Mouse (Mus musculus): Measurements from ENCODE around the gene 1700012B07Rik.

Gene 1700012B07Rik

DNA sequence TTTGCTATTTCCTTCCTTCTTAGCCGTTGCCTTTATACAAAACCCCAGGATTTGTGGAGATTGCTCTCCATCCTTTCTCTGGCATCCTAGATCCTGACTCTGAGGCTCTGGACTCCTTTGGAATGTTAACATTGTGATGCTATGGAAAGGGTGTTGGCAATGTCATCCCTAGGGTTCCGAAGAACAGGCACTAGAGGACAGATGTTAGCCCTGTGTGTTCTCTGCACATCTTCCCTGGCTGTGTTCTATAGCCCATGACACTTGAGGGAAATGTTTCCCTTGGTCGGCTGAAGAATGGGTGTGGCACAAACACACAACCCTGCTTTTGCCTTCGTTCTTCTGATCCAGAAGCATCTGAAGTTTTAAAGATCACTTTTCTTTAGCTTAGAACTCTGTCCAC is at the start of gene 1700012B07Rik:
Gene 1700012B07Rik, minus strand, starts transcription at position 101 of the 400 bp plus-strand sequence.
- no peak for DNase-seq (ENCODE audit: low read depth, low spot score)

DNA sequence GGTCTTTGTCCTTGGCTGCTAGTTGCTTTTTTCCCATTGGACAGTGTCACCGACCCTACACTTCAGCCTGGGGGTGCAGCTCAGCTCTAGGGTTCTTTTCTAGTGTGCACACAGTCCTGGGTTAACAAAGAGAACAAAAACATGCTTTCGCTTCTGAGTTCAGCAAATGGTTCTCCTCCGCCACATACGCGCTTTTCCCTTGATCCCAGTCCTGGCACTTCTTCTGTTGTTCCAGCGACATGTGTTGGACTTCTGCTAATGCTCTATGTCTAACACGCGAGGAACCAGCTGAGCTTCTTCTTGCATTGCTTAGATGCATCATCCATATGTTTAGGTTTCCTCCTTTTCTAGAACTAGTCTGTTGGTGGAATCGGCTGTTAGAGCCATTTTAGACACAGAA is 48.9 kb upstream of the 1700012B07Rik start:
- no peak for DNase-seq (ENCODE audit: low read depth, low spot score)

DNA sequence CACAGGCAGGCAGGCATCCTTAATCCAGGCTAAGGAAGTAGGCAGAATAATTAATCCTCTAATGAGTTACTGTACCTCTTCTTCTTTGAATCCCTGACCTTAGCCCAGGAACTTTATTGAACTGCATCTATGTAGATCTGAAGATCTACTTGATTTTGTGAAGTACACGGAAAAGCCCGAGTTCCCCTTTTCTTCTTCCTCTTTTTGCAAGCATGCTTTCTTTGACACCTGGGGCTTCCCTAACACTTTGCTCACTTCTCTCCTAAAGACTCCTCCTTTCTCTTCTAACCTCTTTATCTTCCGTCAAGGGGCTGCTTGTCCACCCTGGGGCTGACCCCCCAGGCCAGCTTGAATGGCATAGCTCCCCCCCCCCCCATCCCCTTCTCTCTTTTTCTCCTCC is 48.0 kb upstream of the 1700012B07Rik start:
- DNase-seq (ENCODE audit: low read depth, low spot score), result no peak

DNA sequence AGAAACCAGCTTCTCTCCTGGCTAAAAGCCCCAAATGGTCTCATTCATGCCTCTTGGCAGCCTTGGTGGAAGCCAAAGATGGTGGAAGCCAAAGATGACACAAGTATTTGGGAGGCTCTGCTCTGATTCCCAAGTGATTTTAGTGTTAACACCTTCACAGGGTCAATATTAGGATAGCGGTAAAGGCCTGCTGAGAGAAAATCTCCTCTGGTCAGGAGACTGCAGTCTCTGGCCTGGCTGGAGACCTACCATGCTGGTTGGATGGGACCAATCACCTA is 47.6 kb upstream of the 1700012B07Rik start:
- DNase-seq (ENCODE audit: low read depth, low spot score), result no peak

DNA sequence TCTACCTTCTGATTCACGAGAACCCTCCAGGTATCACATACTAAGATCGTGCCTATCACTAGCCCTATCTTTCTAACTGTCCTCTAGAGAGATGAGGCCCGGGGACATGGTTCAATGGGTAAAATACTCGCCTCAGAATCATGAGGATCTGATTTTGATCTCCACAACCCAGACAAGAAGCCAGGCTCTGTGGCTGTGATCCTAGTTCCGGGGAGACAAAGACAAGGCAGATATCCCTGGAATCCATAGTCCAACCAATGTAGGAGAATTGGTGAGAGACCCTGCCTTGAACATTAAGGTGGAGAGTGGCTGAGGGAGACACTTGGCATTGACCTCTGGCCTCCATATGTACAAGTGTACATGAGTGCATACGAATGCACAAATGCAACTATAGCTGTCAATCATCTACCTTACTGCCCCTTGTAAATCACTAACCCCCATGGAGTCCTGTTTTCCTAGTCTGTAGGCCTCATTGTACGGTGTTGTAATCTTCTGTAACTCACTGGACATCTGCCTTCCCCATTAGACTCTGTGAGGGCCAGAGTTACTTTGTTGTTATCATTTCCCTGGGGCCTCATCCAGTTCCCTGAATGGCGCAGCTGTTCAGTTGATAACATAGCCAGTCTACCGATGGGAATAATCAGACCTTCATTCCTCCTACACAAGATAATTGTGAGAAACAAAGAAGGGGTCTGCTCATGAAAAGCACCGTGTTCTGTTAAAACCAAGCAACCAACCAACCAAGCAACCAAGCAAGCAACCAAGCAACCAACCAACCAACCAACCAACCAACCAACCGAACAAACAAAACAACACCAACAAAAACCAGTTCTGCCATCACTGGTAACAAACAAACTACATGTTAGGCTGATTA is 47.0 kb upstream of the 1700012B07Rik start:
- no peak for DNase-seq (ENCODE audit: low read depth, low spot score)

DNA sequence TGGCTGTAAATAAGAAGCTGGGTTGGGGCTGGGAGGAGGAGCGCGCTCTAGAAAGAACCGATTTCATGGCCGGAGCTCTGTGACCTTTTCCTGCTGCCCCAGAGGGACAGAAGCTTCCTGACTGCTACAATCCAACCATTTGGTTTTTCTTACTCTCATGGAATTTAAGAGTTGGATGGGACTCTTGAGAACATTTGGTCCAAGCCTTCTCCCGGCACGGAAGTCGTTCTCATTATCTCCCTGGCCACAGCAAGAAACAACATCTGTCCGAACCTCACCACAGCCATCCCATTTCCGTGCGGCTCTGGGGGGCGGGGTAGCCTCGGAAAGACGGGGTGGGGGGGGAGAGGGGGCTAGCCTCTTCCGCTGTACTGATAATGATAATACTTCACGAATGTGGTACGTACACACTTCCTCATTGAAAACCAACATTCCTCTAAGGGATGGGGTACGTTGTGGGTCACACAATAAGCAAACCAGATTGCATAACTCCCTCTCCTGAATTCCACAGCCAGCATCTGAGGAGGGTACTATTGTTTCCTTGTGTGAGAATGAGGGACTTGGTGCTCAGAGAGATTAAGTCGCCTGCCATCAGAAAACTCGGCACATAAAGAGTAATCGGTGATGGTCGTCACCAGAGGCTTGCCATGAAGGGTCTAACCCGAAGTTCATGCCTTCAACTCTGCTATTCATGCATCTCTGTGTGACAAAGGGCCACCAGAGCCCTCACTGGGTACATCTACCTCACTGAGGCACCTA is 46.2 kb upstream of the 1700012B07Rik start:
- DNase-seq (ENCODE audit: low read depth, low spot score), result no peak

DNA sequence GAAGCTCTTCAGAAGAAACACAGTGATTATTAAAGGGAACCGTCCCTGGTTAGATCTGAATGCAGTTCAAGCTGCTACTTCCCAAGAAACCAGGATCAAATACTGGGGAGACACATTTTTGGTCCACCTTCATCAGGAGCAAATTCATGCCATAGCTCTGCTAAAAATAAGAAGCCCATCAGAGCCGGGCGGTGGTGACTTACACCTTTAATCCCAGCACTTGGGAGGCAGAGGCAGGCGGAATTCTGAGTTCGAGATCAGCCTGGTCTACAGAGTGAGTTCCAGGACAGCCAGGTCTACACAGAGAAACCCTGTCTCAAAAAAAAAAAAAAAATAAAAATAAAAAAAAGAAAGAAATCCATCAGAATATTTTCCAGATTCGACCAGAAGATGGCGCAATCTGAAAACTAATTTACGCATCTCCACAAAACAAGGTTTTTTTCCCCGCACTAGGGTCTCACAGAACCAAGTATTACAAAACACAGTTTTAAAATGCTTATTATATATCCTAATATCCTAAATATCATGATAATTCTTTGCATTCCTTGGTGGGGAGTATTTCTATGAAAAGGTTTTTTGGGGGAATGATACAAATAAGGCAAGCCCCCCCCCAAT is 45.4 kb upstream of the 1700012B07Rik start:
- DNase-seq (ENCODE audit: low read depth, low spot score), result no peak

DNA sequence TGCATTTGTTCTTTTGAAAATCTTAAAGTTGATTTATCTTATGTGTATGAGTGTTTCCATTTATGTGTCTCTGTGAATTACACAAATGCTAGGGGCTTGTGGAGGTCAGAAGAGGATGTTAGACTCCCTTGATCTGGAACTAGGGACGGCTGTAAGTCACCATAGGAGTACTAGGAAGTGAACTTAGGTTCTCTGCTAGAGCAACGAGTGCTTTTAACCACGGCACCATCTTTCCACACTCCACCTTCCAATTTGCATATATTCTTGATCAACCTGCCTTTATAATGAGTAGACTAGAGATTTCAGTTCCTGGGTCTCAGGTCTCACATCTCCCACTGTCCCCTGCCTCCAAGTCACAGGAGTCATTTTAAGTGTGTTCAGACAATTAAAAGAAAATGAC is 44.8 kb upstream of the 1700012B07Rik start:
- DNase-seq (ENCODE audit: low read depth, low spot score), result no peak

DNA sequence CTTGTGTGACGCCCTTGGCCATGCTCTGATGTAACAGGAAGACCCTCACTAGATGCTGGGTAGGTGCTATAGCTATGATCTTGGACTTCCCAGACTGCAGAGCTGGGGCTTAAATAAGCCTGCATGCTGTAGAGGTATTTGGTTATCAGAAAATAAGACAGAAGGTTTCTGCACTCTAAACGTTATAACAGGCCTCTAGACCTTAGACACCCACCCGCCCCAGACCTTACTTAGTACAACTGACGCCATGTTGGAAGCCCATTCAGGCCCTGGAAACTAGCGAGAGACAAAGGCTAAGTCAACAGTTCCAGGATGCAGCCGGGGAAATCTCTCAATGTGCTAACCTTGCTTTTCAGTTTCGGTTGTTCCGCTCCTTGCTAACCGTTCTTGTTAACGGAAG is 44.2 kb upstream of the 1700012B07Rik start:
- DNase-seq (ENCODE audit: low read depth, low spot score), result no peak

DNA sequence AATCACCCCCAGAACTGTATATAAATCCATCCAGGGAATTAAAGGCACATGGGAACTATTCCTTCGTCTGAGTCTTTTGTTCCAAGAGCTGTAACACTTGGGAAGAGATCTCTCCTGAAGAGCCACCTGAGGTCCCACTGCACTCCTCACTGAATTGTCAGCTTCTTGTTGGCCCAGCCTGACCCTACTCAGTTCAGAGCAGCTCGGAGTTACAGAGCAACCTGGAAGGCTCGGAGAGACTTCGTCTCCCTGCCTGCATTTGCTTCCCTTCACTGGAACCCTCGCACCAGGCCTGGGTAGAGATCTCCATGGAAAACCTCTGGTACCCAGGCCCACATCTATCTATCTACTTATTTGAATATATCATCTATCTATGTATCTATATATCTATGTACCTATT is 40.0 kb upstream of the 1700012B07Rik start:
- DNase-seq (ENCODE audit: low read depth, low spot score), result no peak

DNA sequence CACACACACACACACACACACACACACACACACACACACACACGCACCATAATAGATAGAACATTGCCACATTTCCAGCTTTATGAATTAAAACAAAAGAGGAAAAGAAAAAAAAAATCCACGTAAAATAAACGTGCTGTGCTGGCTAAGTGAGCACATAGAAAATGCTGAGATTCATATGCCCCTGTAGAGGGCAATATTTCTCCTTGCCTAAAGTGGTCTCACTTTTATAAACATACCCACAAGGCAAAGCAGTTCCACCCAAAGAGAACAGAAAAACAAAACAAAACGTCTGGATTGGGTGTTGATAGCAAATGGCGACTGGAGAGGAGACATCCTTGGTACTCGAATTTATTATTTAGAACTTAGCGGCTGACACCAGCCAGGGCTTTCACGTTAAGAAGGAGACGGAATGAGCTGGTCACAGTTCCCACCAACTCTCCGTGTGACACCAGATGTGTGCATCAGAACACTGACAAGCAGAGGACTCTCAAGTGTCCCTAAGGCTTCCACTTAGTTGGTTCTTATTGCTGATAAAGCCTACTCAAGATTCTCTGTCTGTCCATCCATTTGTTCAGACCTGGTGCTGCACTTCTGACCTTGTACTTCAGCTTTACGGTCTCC is 38.8 kb upstream of the 1700012B07Rik start:
- DNase-seq (ENCODE audit: low read depth, low spot score), result no peak

DNA sequence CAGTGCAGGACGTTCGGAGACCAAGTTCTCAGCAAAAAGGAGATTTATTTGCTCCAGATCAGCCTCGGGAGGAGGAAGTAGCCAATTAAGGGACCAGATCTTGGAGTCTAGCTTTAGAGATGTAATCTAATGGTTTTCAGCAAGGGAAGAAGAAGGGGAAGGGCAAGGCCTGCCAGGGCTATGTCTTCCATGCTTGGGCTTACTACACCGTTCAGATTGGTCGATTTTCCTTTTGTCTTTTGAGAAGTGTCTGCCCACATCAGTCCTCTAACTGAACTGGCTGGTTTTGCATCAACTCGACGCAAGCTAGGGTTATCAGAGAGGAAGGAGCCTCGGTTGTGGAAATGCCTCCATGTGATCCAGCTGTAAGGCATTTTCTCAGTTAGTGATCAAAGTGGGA is 37.7 kb upstream of the 1700012B07Rik start:
- DNase-seq (ENCODE audit: low read depth, low spot score), result no peak

DNA sequence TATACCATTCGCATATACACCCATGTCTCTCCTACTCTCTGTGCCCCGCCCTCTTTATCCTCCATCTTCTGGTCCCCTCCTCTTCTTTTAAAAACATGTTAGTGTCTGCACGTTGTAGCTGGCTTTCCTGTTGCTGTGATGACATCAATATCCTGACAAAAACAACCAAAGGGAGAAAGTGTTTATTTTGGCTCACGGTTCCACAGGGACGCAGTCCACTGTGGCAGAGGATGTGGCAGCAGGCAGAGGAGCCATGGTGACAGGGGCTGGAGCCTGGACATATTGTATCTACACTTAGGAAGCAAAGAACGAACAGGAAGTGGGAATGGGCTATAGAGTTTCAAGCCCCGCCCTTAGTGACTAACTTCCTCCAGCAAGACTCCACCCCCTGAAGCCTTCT is 36.1 kb upstream of the 1700012B07Rik start:
- no peak for DNase-seq (ENCODE audit: low read depth, low spot score)

DNA sequence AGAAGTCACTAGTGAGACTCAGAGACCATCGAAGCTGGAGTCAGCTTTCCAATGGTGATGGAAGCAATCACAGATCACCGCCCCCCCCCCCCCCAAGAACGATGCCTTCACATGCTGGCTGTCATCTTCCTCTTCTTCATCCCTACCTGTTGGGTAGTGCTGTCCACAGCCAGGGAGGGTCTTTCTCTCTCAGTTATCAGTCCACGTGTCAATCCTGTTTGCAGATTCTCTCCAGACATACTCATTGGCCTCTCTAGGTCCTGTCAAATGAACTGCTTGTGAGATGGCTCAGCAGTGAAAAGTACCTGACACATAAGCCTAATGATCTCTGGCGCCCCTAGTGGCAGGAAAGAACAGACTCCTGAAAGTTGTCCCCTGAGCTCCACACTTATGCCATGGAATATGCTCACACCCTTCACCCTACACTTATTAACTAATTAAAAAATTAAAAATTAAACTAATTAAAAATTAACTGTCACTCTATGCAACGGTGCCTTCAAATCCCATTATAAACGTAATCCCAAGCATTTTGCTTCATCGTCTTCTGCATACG is 35.4 kb upstream of the 1700012B07Rik start:
- no peak for DNase-seq (ENCODE audit: low read depth, low spot score)

DNA sequence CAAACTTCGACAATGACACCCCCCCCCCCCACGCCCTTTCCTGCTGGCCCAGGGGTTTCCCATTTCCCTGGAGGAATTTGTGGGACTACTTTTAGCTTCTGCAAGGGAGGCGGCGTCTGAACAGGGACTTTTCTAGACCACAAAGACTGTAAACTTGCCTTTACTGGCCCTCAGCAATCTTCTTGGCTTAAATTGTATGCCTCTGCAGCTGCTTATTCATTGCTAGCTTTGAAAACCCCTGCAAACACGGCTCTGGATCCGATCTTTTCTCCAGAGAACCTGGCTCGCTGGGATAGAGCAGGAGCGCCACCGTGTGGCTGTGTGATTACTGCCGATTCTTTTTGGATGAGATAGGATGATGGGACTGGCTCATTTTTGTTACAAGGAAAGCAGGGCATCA is 32.7 kb upstream of the 1700012B07Rik start:
- peak; percentile 65 for DNase-seq (ENCODE audit: low read depth, low spot score)

DNA sequence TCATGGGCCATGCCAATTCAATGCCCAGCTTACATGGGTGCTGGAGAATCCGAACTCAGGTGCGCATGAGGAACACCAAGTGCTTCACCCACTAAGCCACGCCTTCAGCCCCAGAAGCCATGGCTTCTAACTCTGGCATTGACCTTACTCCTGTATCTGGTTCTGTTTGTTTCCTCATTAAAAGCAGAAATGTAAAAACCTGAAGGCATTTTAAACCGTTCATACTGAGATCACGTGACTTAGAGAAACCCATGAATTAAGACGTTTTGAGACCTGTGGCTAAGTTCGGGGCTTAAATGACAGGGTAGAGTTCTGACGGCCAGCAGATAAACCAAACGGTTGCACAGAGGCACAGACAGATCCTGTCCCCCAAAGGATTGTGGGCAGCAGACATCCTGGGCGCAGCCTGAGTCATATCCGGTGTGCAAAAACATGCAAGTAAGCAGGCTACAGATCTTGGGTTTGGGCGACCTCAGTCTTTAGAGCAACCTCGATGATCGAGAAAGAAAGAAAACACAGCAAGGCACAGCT is 32.2 kb upstream of the 1700012B07Rik start:
- no peak for DNase-seq (ENCODE audit: low read depth, low spot score)

DNA sequence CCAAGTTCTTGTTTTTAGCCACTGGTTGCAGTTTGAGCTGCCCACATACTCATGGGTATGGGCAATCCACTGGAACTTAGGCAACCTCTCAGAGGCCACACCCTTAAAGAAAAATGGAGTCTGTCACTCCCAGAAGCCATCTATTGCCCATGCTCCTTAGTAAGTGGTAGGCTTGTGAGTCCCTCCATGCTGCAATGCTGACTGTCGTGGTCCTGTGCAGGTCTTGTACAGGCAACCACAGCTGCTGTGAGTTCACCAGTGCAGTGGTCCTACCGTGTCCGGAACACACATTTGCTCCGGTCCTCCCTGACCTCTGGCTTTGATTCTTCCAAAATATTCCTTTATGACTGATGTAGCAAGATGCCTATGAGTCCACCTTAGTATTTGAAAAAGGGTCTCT is 31.6 kb upstream of the 1700012B07Rik start:
- no peak for DNase-seq (ENCODE audit: low read depth, low spot score)

DNA sequence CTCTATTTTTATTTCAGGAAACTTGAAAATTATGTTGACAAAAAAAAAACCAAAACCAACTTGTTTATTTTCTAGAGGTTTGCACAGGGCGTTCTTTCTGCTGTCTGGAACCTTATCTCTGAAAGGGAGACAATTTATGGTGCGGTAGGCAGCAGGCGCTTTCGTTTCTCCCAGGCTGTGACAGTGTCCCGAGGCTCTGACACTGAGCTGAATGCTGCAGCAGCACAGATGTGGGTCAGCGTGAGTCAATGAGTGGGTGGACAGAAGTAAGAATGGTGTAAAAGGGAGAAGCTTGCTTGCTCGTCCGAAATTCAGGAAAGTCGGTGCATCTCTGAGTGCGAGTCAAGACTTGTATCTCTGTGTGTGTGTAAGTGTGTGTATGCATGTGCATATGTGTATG is 29.2 kb upstream of the 1700012B07Rik start:
- no peak for DNase-seq (ENCODE audit: low read depth, low spot score)

DNA sequence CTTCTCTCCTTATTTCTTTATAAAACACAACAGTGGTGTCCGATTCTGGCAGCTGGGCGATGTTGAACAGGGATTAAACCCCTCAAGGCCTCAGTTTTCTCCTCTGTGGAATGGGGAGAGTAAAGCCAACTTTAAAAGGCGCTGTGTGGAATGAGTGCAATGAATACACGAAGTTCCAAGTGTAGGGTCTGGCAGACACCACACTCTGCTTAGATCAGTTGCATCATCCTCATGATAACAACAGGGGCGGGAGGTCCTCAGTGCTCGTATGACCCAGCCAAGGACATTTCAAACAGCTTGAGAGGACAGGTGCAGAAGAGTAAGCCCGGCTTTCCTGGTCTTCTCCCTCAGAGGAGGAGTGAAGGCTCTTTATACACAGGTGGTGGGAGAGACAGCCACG is 26.2 kb upstream of the 1700012B07Rik start:
- no peak for DNase-seq (ENCODE audit: low read depth, low spot score)

DNA sequence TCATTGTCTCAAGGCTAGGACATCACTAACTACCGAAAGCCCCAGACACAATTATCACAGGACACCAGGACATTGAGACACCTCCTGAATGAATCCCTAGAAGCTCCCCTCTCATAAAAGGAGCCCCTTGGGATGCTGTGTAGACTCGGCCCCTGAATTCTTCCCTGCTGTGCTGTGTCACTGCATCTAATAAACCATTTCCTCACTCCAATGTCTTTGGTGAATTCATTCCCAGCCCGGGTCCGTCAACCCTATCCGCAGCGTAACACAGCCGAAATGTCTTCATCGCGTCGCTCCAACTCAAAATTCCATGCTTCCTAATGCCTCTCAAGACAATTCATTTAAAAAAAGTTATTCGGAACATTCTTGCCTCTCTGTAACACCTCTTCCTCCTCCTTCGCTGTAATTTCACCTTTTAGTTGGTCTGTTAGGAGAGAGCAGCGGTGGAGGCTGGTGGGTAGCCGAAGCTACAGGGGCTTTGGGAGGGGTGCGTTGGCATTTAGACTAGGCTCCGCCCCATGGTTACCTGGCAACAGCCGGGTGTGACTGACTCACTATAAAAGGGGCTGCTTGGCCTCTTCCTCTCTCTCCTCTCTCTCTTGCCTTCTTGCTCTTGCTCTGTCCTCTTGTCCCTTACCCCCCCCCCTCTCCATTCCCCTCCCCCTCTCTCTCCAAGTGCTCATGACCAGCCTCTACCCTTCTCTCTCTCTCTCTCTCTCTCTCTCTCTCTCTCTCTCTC is 25.6 kb upstream of the 1700012B07Rik start:
- no peak for DNase-seq (ENCODE audit: low read depth, low spot score)

DNA sequence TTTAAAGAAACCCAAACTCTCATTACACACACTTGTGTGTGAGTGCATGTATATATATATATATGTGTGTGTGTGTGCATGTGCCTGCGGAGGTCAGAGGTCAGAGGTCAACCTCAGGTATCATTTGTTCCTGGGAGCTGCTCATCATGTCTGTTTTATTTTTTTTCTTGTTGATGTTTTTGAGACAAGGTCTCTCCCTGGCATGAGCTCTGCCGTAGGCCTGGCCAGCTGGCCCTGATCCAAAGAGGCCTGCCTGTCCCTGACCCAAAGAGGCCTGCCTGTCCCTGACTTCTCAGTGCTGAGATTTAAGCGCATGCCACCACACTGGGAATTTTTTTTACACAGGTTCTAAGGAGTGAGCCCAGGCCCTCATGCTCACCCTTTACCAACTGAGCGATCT is 24.1 kb upstream of the 1700012B07Rik start:
- DNase-seq (ENCODE audit: low read depth, low spot score), result no peak
